Mouse (Mus musculus) ES-CJ7 (cell line): ENCODE results near the gene Dcst2.

Source experiments
- DNase-seq: peaks from one replicate; pipeline ENCODE4 v3.0.0; 2011; ENCODE audit warnings: low read depth, low spot score

The Dcst2 gene

GRCm38 (mm10) chr3:89361675-89362074 is at the start of gene Dcst2:
Gene Dcst2, plus strand, starts transcription at chr3:89361975.
- no peak for DNase-seq

- no peak for DNase-seq
Measured at GRCm38 (mm10) chr3:89314340-89314739, 47.4 kb upstream of the Dcst2 start.

GRCm38 (mm10) chr3:89314791-89315190 is 47.0 kb upstream of the Dcst2 start:
- no peak for DNase-seq

GRCm38 (mm10) chr3:89315195-89315929 is 46.4 kb upstream of the Dcst2 start:
- peak; percentile 89 for DNase-seq

GRCm38 (mm10) chr3:89315930-89316831 is 45.6 kb upstream of the Dcst2 start:
- peak; percentile 80 for DNase-seq

- peak; percentile 91 for DNase-seq
Measured at GRCm38 (mm10) chr3:89316833-89317232, 44.9 kb upstream of the Dcst2 start.

GRCm38 (mm10) chr3:89317246-89317645 is 44.5 kb upstream of the Dcst2 start:
- no peak for DNase-seq

GRCm38 (mm10) chr3:89318316-89318715 is 43.5 kb upstream of the Dcst2 start:
- no peak for DNase-seq

GRCm38 (mm10) chr3:89318971-89319590 is 42.7 kb upstream of the Dcst2 start:
- DNase-seq: no peak

- no peak for DNase-seq
Measured at GRCm38 (mm10) chr3:89319591-89320350, 42.0 kb upstream of the Dcst2 start.

GRCm38 (mm10) chr3:89320581-89321182 is 41.1 kb upstream of the Dcst2 start:
- peak; percentile 92 for DNase-seq

GRCm38 (mm10) chr3:89321183-89322130 is 40.3 kb upstream of the Dcst2 start:
- DNase-seq: no peak

GRCm38 (mm10) chr3:89322131-89322500 is 39.7 kb upstream of the Dcst2 start:
- no peak for DNase-seq

- peak; percentile 80 for DNase-seq
Measured at GRCm38 (mm10) chr3:89322514-89323165, 39.1 kb upstream of the Dcst2 start, which contains the start of gene Efna3. Gene Efna3, minus strand, starts transcription at chr3:89322965.

- DNase-seq: no peak
Measured at GRCm38 (mm10) chr3:89325882-89326281, 35.9 kb upstream of the Dcst2 start.

GRCm38 (mm10) chr3:89327371-89327870 is 34.4 kb upstream of the Dcst2 start:
- DNase-seq: peak; percentile 74

GRCm38 (mm10) chr3:89328623-89329022 is 33.2 kb upstream of the Dcst2 start:
- DNase-seq: peak; percentile 79

GRCm38 (mm10) chr3:89330346-89330745 is 31.4 kb upstream of the Dcst2 start:
- no peak for DNase-seq

- DNase-seq: no peak
Measured at GRCm38 (mm10) chr3:89330948-89331347, 30.8 kb upstream of the Dcst2 start.
